Mouse (Mus musculus) ovary, adult 18-20 months (tissue): ENCODE results near the gene Mpv17l2.

Source experiments
- DNase-seq: peaks from one replicate; pipeline ENCODE4 v3.0.0; 2022; ENCODE audit warnings: low spot score, mixed read lengths

Gene Mpv17l2

GRCm38 (mm10) chr8:70766571-70767440 lies 6.1 kb upstream of the Mpv17l2 start:
- peak; percentile 69 for DNase-seq

- no peak for DNase-seq
Measured at GRCm38 (mm10) chr8:70765838-70766570, 5.3 kb upstream of the Mpv17l2 start.

- DNase-seq, result no peak
Measured at GRCm38 (mm10) chr8:70765329-70765728, 4.6 kb upstream of the Mpv17l2 start.

GRCm38 (mm10) chr8:70764676-70765075 lies 3.9 kb upstream of the Mpv17l2 start:
- DNase-seq, result no peak

GRCm38 (mm10) chr8:70764026-70764425 lies 3.3 kb upstream of the Mpv17l2 start:
- DNase-seq, result no peak

GRCm38 (mm10) chr8:70763354-70763753 lies 2.6 kb upstream of the Mpv17l2 start:
- DNase-seq, result no peak

- no peak for DNase-seq
Measured at GRCm38 (mm10) chr8:70762118-70762517, 1.4 kb upstream of the Mpv17l2 start.

GRCm38 (mm10) chr8:70760350-70760749 lies 396 bp downstream of the Mpv17l2 start:
- no peak for DNase-seq

- no peak for DNase-seq
Measured at GRCm38 (mm10) chr8:70758616-70759561, 1.9 kb downstream of the Mpv17l2 start.

GRCm38 (mm10) chr8:70758308-70758615 lies 2.5 kb downstream of the Mpv17l2 start:
- DNase-seq, result no peak

- no peak for DNase-seq
Measured at GRCm38 (mm10) chr8:70757523-70758307, 3.0 kb downstream of the Mpv17l2 start.

- DNase-seq, result no peak
Measured at GRCm38 (mm10) chr8:70756476-70757040, 4.2 kb downstream of the Mpv17l2 start.

GRCm38 (mm10) chr8:70755661-70756475 lies 4.9 kb downstream of the Mpv17l2 start:
- no peak for DNase-seq

GRCm38 (mm10) chr8:70754871-70755660 lies 5.7 kb downstream of the Mpv17l2 start:
- DNase-seq, result no peak

- DNase-seq, result peak; percentile 98
Measured at GRCm38 (mm10) chr8:70754043-70754870, 6.5 kb downstream of the Mpv17l2 start, which contains the start of gene Rab3a. Gene Rab3a, plus strand, starts transcription at chr8:70754679.

GRCm38 (mm10) chr8:70753151-70753550 lies 7.6 kb downstream of the Mpv17l2 start:
- DNase-seq, result no peak

GRCm38 (mm10) chr8:70752000-70752764 lies 8.6 kb downstream of the Mpv17l2 start:
- no peak for DNase-seq
